Mouse (Mus musculus) cerebellum, postnatal 4 days (tissue): Measurements from ENCODE around the gene Tgfb1i1.
A peak's percentile ranks its signal among the peaks of the same experiment; 100 is the strongest.

Source experiments
- DNase-seq, 2 experiments: peaks; one replicate each; pipeline ENCODE4 v3.0.0; 2022; ENCODE audit warnings: low spot score in 2 of 2, mixed read lengths in 1 of 2

Tgfb1i1 gene

GRCm38 (mm10) chr7:128288923-128289544, 42.4 kb downstream of the Tgfb1i1 start:
- no peak for DNase-seq

GRCm38 (mm10) chr7:128294785-128295184, 48.2 kb downstream of the Tgfb1i1 start:
- DNase-seq, result no peak

- no peak for DNase-seq
Measured at GRCm38 (mm10) chr7:128296514-128296913, 49.9 kb downstream of the Tgfb1i1 start.

GRCm38 (mm10) chr7:128297291-128297616, 50.6 kb downstream of the Tgfb1i1 start:
- no peak for DNase-seq

- DNase-seq, result peak; percentile 26 to 38
Measured at GRCm38 (mm10) chr7:128297617-128298480, 51.2 kb downstream of the Tgfb1i1 start, which contains the start of gene BC017158. TSS of gene BC017158 (minus strand) at chr7:128298170.

- DNase-seq, result no peak
Measured at GRCm38 (mm10) chr7:128298481-128299342, 52.1 kb downstream of the Tgfb1i1 start.

GRCm38 (mm10) chr7:128300952-128301351, 54.3 kb downstream of the Tgfb1i1 start:
- no peak for DNase-seq

- no peak for DNase-seq
Measured at GRCm38 (mm10) chr7:128302151-128302550, 55.5 kb downstream of the Tgfb1i1 start.

GRCm38 (mm10) chr7:128304198-128304597, 57.6 kb downstream of the Tgfb1i1 start:
- no peak for DNase-seq

- peak in 1 of 2 experiments; percentile 47 for DNase-seq
Measured at GRCm38 (mm10) chr7:128304907-128305306, 58.3 kb downstream of the Tgfb1i1 start.
